Mouse (Mus musculus) testis, adult 2 months (tissue): ENCODE results near the gene Ldhal6b. TPM values are rescaled to one million over a fixed set of nuclear protein-coding genes. Genes with fewer than 3 reads are reported as not detected.

Experiments
- H3K27ac ChIP-seq: fragments of 200-500 bp; 2 replicates; pipeline ENCODE4 v1.5.1; 2012; ENCODE audit warnings: low read depth, low read length; ENCODE audit not compliant: control insufficient read depth, insufficient read depth
- H3K27me3 ChIP-seq: fragments of 200-500 bp; 2 replicates; pipeline ENCODE4 v1.6.1; 2012; ENCODE audit warnings: mild to moderate bottlenecking, low read length, moderate library complexity; ENCODE audit not compliant: control insufficient read depth, insufficient read depth
- H3K36me3 ChIP-seq: fragments of 200-500 bp; 2 replicates; pipeline ENCODE4 v1.6.1; 2012; ENCODE audit warnings: mild to moderate bottlenecking, low read length; ENCODE audit not compliant: control insufficient read depth, insufficient read depth
- H3K4me1 ChIP-seq: fragments of 200-500 bp; 2 replicates; pipeline ENCODE4 v1.6.1; 2012; ENCODE audit warnings: low read length; ENCODE audit not compliant: control insufficient read depth, insufficient read depth
- H3K4me3 ChIP-seq: fragments of 200-500 bp; 2 replicates; pipeline ENCODE4 v1.5.1; 2012; ENCODE audit warnings: low read depth, mild to moderate bottlenecking, low read length, moderate library complexity, mixed read lengths; ENCODE audit not compliant: control insufficient read depth
- CTCF ChIP-seq: fragments of 200-500 bp; IDR thresholded peaks from 2 replicates; pipeline ENCODE4 v1.5.1; 2012; ENCODE audit warnings: low read depth, mild to moderate bottlenecking, inconsistent platforms, low read length, moderate library complexity; ENCODE audit not compliant: control insufficient read depth, insufficient read depth, insufficient replicate concordance
- POLR2A ChIP-seq: fragments of 200-500 bp; IDR thresholded peaks from 2 replicates; pipeline ENCODE4 v1.6.1; 2012; ENCODE audit warnings: low read depth, mild to moderate bottlenecking, inconsistent platforms, low read length, moderate library complexity; ENCODE audit not compliant: control insufficient read depth
- polyA plus RNA-seq: library from polyadenylated mRNA; depleted of rRNA; stranded (reverse); fragments of >200 nt; gene quantifications from 2 replicates; pipeline ENCODE4 v1.2.3, GENCODE M21; 2012

Ldhal6b gene
- polyA plus RNA-seq, 1 experiment = 766 TPM

GRCm38 (mm10) chr17:5411205-5411604, 7.4 kb downstream of the Ldhal6b start:
- H3K4me1 ChIP-seq = peaks cover 6% of the 10 kb centered on the region; the same call in 1 of the 2 replicates
- H3K27me3 ChIP-seq = no peaks in the 10 kb centered on the region
- TF ChIP-seq CTCF (no peak), POLR2A (no peak)
- no peak overlapping the region for H3K4me3 ChIP-seq
- H3K36me3 ChIP-seq = peaks cover 2% of the 10 kb centered on the region
- H3K27ac ChIP-seq = no peak overlapping the region

GRCm38 (mm10) chr17:5410336-5410735, 8.2 kb downstream of the Ldhal6b start:
- H3K27ac ChIP-seq = no peak overlapping the region
- H3K4me1 ChIP-seq = peaks cover 6% of the 10 kb centered on the region; the same call in 1 of the 2 replicates
- H3K4me3 ChIP-seq = no peak overlapping the region
- H3K36me3 ChIP-seq = peaks cover 2% of the 10 kb centered on the region
- TF ChIP-seq POLR2A (no peak), CTCF (no peak)
- no peaks in the 10 kb centered on the region for H3K27me3 ChIP-seq

GRCm38 (mm10) chr17:5407030-5407429, 11.5 kb downstream of the Ldhal6b start:
- Histone ChIP-seq H3K27me3 (no peaks in the 10 kb centered on the region), H3K27ac (no peak overlapping the region), H3K4me3 (no peak overlapping the region), H3K4me1 (peaks cover 9% of the 10 kb centered on the region), H3K36me3 (peaks cover 2% of the 10 kb centered on the region)
- no peak for TF ChIP-seq POLR2A
- no peak for TF ChIP-seq CTCF

- Histone ChIP-seq H3K27me3 (no peaks in the 10 kb centered on the region), H3K4me3 (no peak overlapping the region), H3K4me1 (peaks cover 11% of the 10 kb centered on the region), H3K36me3 (peaks cover 2% of the 10 kb centered on the region), H3K27ac (no peak overlapping the region)
- TF ChIP-seq CTCF (no peak), POLR2A (no peak)
These were observed 12.0 kb downstream of the Ldhal6b start for GRCm38 (mm10) chr17:5406566-5406965.

GRCm38 (mm10) chr17:5403885-5404284, 14.7 kb downstream of the Ldhal6b start:
- Histone ChIP-seq H3K4me1 (peaks cover 9% of the 10 kb centered on the region), H3K27me3 (no peaks in the 10 kb centered on the region), H3K27ac (no peak overlapping the region), H3K36me3 (no peaks in the 10 kb centered on the region), H3K4me3 (no peak overlapping the region)
- TF ChIP-seq POLR2A = no peak
- no peak for TF ChIP-seq CTCF

- Histone ChIP-seq H3K4me1 (peaks cover 10% of the 10 kb centered on the region), H3K4me3 (peak overlapping the region; percentile 69), H3K36me3 (no peaks in the 10 kb centered on the region), H3K27ac (no peak overlapping the region), H3K27me3 (no peaks in the 10 kb centered on the region)
- TF ChIP-seq CTCF = peak; percentile 73
- TF ChIP-seq POLR2A = no peak
These were observed 15.9 kb downstream of the Ldhal6b start for GRCm38 (mm10) chr17:5402624-5403023.

- H3K4me1 ChIP-seq = peaks cover 15% of the 10 kb centered on the region
- no peak overlapping the region for H3K27ac ChIP-seq
- TF ChIP-seq POLR2A (no peak), CTCF (peak; percentile 80)
- H3K27me3 ChIP-seq = no peaks in the 10 kb centered on the region
- H3K36me3 ChIP-seq = no peaks in the 10 kb centered on the region
- H3K4me3 ChIP-seq = peak overlapping the region; percentile 69
These were observed 16.5 kb downstream of the Ldhal6b start for GRCm38 (mm10) chr17:5402069-5402468.

GRCm38 (mm10) chr17:5401288-5401687, 17.3 kb downstream of the Ldhal6b start:
- H3K4me1 ChIP-seq = peaks cover 15% of the 10 kb centered on the region
- peak overlapping the region; percentile 69 for H3K4me3 ChIP-seq
- no peaks in the 10 kb centered on the region for H3K36me3 ChIP-seq
- no peaks in the 10 kb centered on the region for H3K27me3 ChIP-seq
- TF ChIP-seq CTCF = no peak
- no peak; the same call in 1 of the 2 replicates for TF ChIP-seq POLR2A
- no peak overlapping the region for H3K27ac ChIP-seq
